Mouse (Mus musculus) thymus, postnatal 10 days (tissue): ENCODE results near the gene Dnajb14.
"Not testable (repeated sequence)": the region's sequence is repeated elsewhere in the genome, so short reads cannot be mapped to it uniquely, and the experiment has no call there.

ENCODE experiments used
- DNase-seq, 2 experiments: peaks; one replicate each; pipeline ENCODE4 v3.0.0; 2021; ENCODE audit warnings: low spot score in 2 of 2

Dnajb14 gene

GRCm38 (mm10) chr3:137952225-137952913 lies 84.9 kb downstream of the Dnajb14 start:
- DNase-seq = peak in 1 of 2 experiments; percentile 21

GRCm38 (mm10) chr3:137952914-137953880 lies 85.7 kb downstream of the Dnajb14 start:
- DNase-seq = peak in 1 of 2 experiments; percentile 40

GRCm38 (mm10) chr3:137954256-137954916 lies 86.9 kb downstream of the Dnajb14 start:
- no peak for DNase-seq

DNA sequence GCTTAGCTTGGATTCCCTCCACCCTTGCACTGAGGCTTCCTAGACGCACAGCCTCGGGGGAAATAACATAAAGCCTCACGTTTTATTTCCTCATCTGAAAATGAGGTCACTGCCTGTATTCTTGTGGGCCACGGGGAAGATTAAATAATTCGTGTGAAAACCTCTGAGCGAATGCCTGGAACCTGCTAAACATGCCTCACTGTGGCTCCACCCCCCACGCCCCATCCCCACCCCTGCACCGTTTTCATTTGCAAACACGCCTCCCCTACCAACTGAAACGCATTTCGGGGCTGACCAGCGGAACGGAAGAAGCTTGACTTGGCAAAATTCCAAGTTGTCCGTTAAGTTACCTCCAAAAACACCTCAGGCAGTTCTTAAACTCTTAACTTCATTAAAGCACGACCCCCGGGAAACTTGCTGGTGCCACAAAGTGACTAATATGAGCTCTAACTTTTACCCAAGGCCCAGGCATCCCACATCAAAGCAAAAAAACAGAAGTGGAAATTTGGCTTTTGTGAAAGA lies 88.1 kb downstream of the Dnajb14 start:
- DNase-seq = no peak

GRCm38 (mm10) chr3:137957864-137958263 lies 90.4 kb downstream of the Dnajb14 start:
- no peak for DNase-seq

DNA sequence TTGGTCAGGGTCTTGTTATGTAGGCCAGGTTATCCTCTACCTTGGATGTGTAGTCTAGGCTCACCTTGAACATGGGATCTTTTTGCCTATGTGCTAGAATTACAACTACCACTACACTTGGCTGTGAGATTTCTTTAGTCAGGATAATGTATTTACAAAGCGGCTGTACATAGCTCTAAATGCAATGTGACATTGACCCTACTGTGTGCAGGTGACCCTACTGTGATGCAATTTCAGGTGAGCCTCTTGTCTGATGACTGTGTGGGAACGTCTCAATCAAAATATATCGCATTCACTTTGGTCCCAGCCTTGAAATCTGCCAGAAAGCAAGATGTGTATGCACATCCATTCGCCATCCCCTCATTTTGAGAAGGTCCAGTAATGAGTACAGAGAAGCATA lies 90.9 kb downstream of the Dnajb14 start:
- DNase-seq = no peak

- no peak for DNase-seq
These were observed 92.0 kb downstream of the Dnajb14 start for GRCm38 (mm10) chr3:137959456-137959855.

GRCm38 (mm10) chr3:137961736-137962385 lies 94.4 kb downstream of the Dnajb14 start:
- DNase-seq = no peak

- DNase-seq = no peak
These were observed 96.0 kb downstream of the Dnajb14 start for GRCm38 (mm10) chr3:137963508-137963907.

GRCm38 (mm10) chr3:137964014-137964413 lies 96.5 kb downstream of the Dnajb14 start:
- DNase-seq = not testable (repeated sequence)
